Mouse (Mus musculus) neural tube, embryonic 13.5 days (tissue): ENCODE measurements around the gene Catsper4. TPM values are rescaled to one million over a fixed set of nuclear protein-coding genes. Genes with fewer than 3 reads are reported as not detected.

Experiments used
- ATAC-seq: fragments of 200-750 bp; cut with Nextera tagmentation; 2 replicates; pipeline ENCODE4 v1.8.0; 2017; ENCODE audit warnings: low read depth, mild to moderate bottlenecking, moderate TSS enrichment, moderate library complexity
- H3K27ac ChIP-seq: fragments of 300-500 bp; sonication (generic); replicated peaks from 2 replicates; pipeline ENCODE4 v1.5.1; 2015; ENCODE audit warnings: moderate library complexity, mild to moderate bottlenecking, inconsistent platforms
- H3K27me3 ChIP-seq: fragments of 300-500 bp; sonication (generic); 2 replicates; pipeline ENCODE4 v1.6.1; 2015; ENCODE audit warnings: mild to moderate bottlenecking, inconsistent platforms
- H3K36me3 ChIP-seq: fragments of 300-500 bp; sonication (generic); 2 replicates; pipeline ENCODE4 v1.6.1; 2015; ENCODE audit warnings: mild to moderate bottlenecking, inconsistent platforms
- H3K4me1 ChIP-seq: fragments of 300-500 bp; sonication (generic); replicated peaks from 2 replicates; pipeline ENCODE4 v1.6.1; 2015; ENCODE audit warnings: inconsistent platforms
- H3K4me2 ChIP-seq: fragments of 300-500 bp; sonication (generic); 2 replicates; pipeline ENCODE4 v1.6.1; 2015; ENCODE audit warnings: inconsistent platforms, mild to moderate bottlenecking, moderate library complexity
- H3K4me3 ChIP-seq: fragments of 300-500 bp; sonication (generic); 2 replicates; pipeline ENCODE4 v1.5.1; 2015; ENCODE audit warnings: mild to moderate bottlenecking, inconsistent platforms
- H3K9ac ChIP-seq: fragments of 300-500 bp; sonication (generic); 2 replicates; pipeline ENCODE4 v1.6.1; 2015; ENCODE audit warnings: moderate library complexity, mild to moderate bottlenecking, inconsistent platforms
- H3K9me3 ChIP-seq: fragments of 300-500 bp; sonication (generic); 2 replicates; pipeline ENCODE4 v1.6.1; 2016; ENCODE audit warnings: inconsistent platforms
- WGBS: fragments of 180-500 bp; shearing (Covaris S2); methylation state at CpG from one replicate; pipeline ENCODE4 v1.1.7; 2015; 5-methylcytosine and 5-hydroxymethylcytosine counted together
- polyA plus RNA-seq: library from polyadenylated mRNA; unstranded; fragments of >200 nt; fragmentation: Nextera tagmentation; extraction: Ambion mirVana; gene quantifications from 2 replicates; pipeline ENCODE4 v1.2.1, GENCODE M21; 2015

Catsper4 gene
- polyA plus RNA-seq, 1 experiment from 2014 or later = not detected

GRCm38 (mm10) chr4:134165024-134165423 is 62.2 kb downstream of the Catsper4 start:
- ATAC-seq = no peak
- Histone ChIP-seq H3K27ac (no peak overlapping the region), H3K36me3 (0 out of 2 replicates have a peak, but pooled peaks cover 16% of the 10 kb centered on the region), H3K4me1 (no peaks in the 10 kb centered on the region), H3K4me2 (no peak overlapping the region), H3K27me3 (no peaks in the 10 kb centered on the region), H3K4me3 (no peak overlapping the region), H3K9me3 (no peaks in the 10 kb centered on the region), H3K9ac (no peak overlapping the region)
- 86% methylated on average over 6 of the region's 6 CpGs for WGBS

- Histone ChIP-seq H3K4me3 (no peak overlapping the region), H3K27me3 (no peaks in the 10 kb centered on the region), H3K9ac (no peak overlapping the region), H3K4me2 (no peak overlapping the region), H3K36me3 (0 out of 2 replicates have a peak, but pooled peaks cover 16% of the 10 kb centered on the region), H3K4me1 (no peaks in the 10 kb centered on the region), H3K9me3 (no peaks in the 10 kb centered on the region), H3K27ac (no peak overlapping the region)
- WGBS = 96% methylated on average over 5 of the region's 6 CpGs
- no peak for ATAC-seq
Observed at GRCm38 (mm10) chr4:134164591-134164990, 62.6 kb downstream of the Catsper4 start.

Other genes starting within 250 kb of the Catsper4 start
- gene Dhdds, start 226.5 kb downstream of the Catsper4 start, polyA plus RNA-seq = 41.0 and 44.3 TPM in 2 replicates
- gene Lin28a, start 208.5 kb downstream of the Catsper4 start, polyA plus RNA-seq = 0.17 and 0.32 TPM in 2 replicates
- not detected in 2 replicates for gene Zfp683, start 173.5 kb downstream of the Catsper4 start, polyA plus RNA-seq
- 1.3 and 1.7 TPM in 2 replicates for gene Crybg2, start 166.6 kb downstream of the Catsper4 start, polyA plus RNA-seq
- gene Cd52, start 132.3 kb downstream of the Catsper4 start, polyA plus RNA-seq = 3.1 and 5.1 TPM in 2 replicates
- 10.3 and 10.4 TPM in 2 replicates for gene Ubxn11, start 124.8 kb downstream of the Catsper4 start, polyA plus RNA-seq
- gene Sh3bgrl3, start 98.6 kb downstream of the Catsper4 start, polyA plus RNA-seq = 384 and 425 TPM in 2 replicates
- gene Cep85, start 40.3 kb downstream of the Catsper4 start, polyA plus RNA-seq = 21.2 and 22.6 TPM in 2 replicates
- not detected in 2 replicates for gene Gm7534, start 24.4 kb downstream of the Catsper4 start, polyA plus RNA-seq
- 0.29 TPM in 1 of 2 replicates, not detected in the other for gene Cnksr1, start 11.0 kb upstream of the Catsper4 start, polyA plus RNA-seq
- 0.47 TPM in 1 of 2 replicates, not detected in the other for gene E130218I03Rik, start 16.3 kb upstream of the Catsper4 start, polyA plus RNA-seq
- 15.1 and 15.7 TPM in 2 replicates for gene Zfp593, start 18.2 kb upstream of the Catsper4 start, polyA plus RNA-seq
- gene Gm30191, start 19.6 kb upstream of the Catsper4 start, polyA plus RNA-seq = not detected in 2 replicates
- gene Grrp1, start 26.7 kb upstream of the Catsper4 start, polyA plus RNA-seq = 10.4 and 11.3 TPM in 2 replicates
- 31.6 and 35.5 TPM in 2 replicates for gene Pdik1l, start 60.5 kb upstream of the Catsper4 start, polyA plus RNA-seq
- 0.88 and 1.6 TPM in 2 replicates for gene Trim63, start 87.7 kb upstream of the Catsper4 start, polyA plus RNA-seq
- gene Slc30a2, start 115.8 kb upstream of the Catsper4 start, polyA plus RNA-seq = 0.15 and 0.22 TPM in 2 replicates
- gene Extl1, start 156.5 kb upstream of the Catsper4 start, polyA plus RNA-seq = 0.66 and 0.73 TPM in 2 replicates
- gene Pafah2, start 168.9 kb upstream of the Catsper4 start, polyA plus RNA-seq = 7.4 and 8.0 TPM in 2 replicates
- 6,082 and 6,118 TPM in 2 replicates for gene Stmn1, start 240.9 kb upstream of the Catsper4 start, polyA plus RNA-seq